Mouse (Mus musculus): ENCODE data around the gene Gm10638.

DNA sequence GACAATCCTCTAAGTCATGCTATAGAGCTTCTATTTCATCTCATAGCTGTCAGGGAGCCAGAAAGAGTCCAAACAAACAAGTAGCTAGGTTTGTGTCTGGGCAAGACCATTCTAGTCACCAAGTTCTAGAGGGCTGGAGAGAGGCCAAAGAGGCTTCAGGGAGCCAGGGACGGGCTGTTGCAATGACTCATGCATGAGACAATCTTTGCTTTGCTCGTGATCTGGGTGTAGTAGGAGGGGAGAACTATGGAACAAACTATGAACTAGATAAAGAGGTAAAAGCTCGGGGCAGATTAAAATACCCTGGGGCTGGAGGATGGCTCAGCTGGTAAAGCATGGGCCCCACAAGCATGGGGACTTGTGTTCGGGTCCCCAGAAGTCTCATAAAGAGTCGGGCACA lies 23.0 kb downstream of the Gm10638 start:
- TF ChIP-seq CTCF (IDR thresholded peaks at IDR 0.05; ENCODE audit: borderline replicate concordance, insufficient read depth, low read depth, low read length) (no peak), POLR2A (IDR thresholded peaks at IDR 0.05; ENCODE audit: borderline replicate concordance, insufficient read depth, low read length) (no peak)
